Mouse (Mus musculus): Measurements from ENCODE around the gene Lcp1. TPM values are rescaled to one million over a fixed set of nuclear protein-coding genes. Genes with fewer than 3 reads are reported as not detected.

Lcp1 gene
- total and polyA plus RNA-seq, 3 experiments = 6.8 to 15.2 (median 14.3) TPM

- WGBS = 31% methylated on average over 1 of the region's 1 CpGs
- Histone ChIP-seq H3K36me3 (ENCODE audit: control insufficient read depth, insufficient read depth, low read length) (no peaks in the 10 kb centered on the region), H3K79me2 (replicated peaks; ENCODE audit: control insufficient read depth, insufficient read depth, low read length) (no peaks in the 10 kb centered on the region), H3K4me1 (ENCODE audit: control insufficient read depth, insufficient read depth, low read length) (no peaks in the 10 kb centered on the region; the same call in 1 of the 2 replicates), H3K4me3 (no peak overlapping the region), H3K27ac (peak overlapping the region; percentile 11), H3K27me3 (ENCODE audit: control insufficient read depth, insufficient read depth, low read length) (no peaks in the 10 kb centered on the region), H3K9ac (ENCODE audit: low read depth, low read length) (no peak overlapping the region)
- DNase-seq = no peak
- TF ChIP-seq CTCF (IDR thresholded peaks at IDR 0.05) (no peak), EP300 (IDR thresholded peaks at IDR 0.05; ENCODE audit: insufficient read depth, low read depth, low read length) (no peak), POLR2A (IDR thresholded peaks at IDR 0.05; ENCODE audit: insufficient read depth, low read depth, low read length) (no peak)
- intact Hi-C loops (cut with DNase I) = no loop called here
Observed at GRCm38 (mm10) chr14:75170546-75170945, 39.6 kb downstream of the Lcp1 start.

- no peaks in the 10 kb centered on the region for H3K79me2 ChIP-seq (replicated peaks; ENCODE audit: control insufficient read depth, insufficient read depth, low read length)
- no peak for DNase-seq
- H3K27me3 ChIP-seq (ENCODE audit: control insufficient read depth, insufficient read depth, low read length) = no peaks in the 10 kb centered on the region
- H3K9ac ChIP-seq (ENCODE audit: low read depth, low read length) = no peak overlapping the region
- H3K4me3 ChIP-seq = no peak overlapping the region
- H3K4me1 ChIP-seq (ENCODE audit: control insufficient read depth, insufficient read depth, low read length) = no peaks in the 10 kb centered on the region; the same call in none of the 2 replicates
- no peak for TF ChIP-seq POLR2A (IDR thresholded peaks at IDR 0.05; ENCODE audit: insufficient read depth, low read depth, low read length)
- no peak for TF ChIP-seq EP300 (IDR thresholded peaks at IDR 0.05; ENCODE audit: insufficient read depth, low read depth, low read length)
- no peak for TF ChIP-seq CTCF (IDR thresholded peaks at IDR 0.05)
- H3K36me3 ChIP-seq (ENCODE audit: control insufficient read depth, insufficient read depth, low read length) = no peaks in the 10 kb centered on the region
- intact Hi-C loops (cut with DNase I) = no loop called here
- WGBS = 93% methylated on average over 8 of the region's 8 CpGs
- H3K27ac ChIP-seq = no peak overlapping the region
Observed at GRCm38 (mm10) chr14:75174296-75174695, 43.4 kb downstream of the Lcp1 start.

- Histone ChIP-seq H3K36me3 (ENCODE audit: control insufficient read depth, insufficient read depth, low read length) (no peaks in the 10 kb centered on the region), H3K4me3 (no peak overlapping the region), H3K9ac (ENCODE audit: low read depth, low read length) (no peak overlapping the region), H3K79me2 (replicated peaks; ENCODE audit: control insufficient read depth, insufficient read depth, low read length) (no peaks in the 10 kb centered on the region), H3K27ac (no peak overlapping the region), H3K4me1 (ENCODE audit: control insufficient read depth, insufficient read depth, low read length) (no peaks in the 10 kb centered on the region; the same call in none of the 2 replicates), H3K27me3 (ENCODE audit: control insufficient read depth, insufficient read depth, low read length) (no peaks in the 10 kb centered on the region)
- no peak for DNase-seq
- intact Hi-C loops (cut with DNase I) = no loop called here
- TF ChIP-seq CTCF (IDR thresholded peaks at IDR 0.05) (no peak), EP300 (IDR thresholded peaks at IDR 0.05; ENCODE audit: insufficient read depth, low read depth, low read length) (no peak), POLR2A (IDR thresholded peaks at IDR 0.05; ENCODE audit: insufficient read depth, low read depth, low read length) (no peak)
- 84% methylated on average over 9 of the region's 9 CpGs for WGBS
Observed at GRCm38 (mm10) chr14:75174731-75175555, 44.0 kb downstream of the Lcp1 start.

GRCm38 (mm10) chr14:75175781-75176180, 44.9 kb downstream of the Lcp1 start:
- Histone ChIP-seq H3K9ac (ENCODE audit: low read depth, low read length) (no peak overlapping the region), H3K4me1 (ENCODE audit: control insufficient read depth, insufficient read depth, low read length) (no peaks in the 10 kb centered on the region; the same call in none of the 2 replicates), H3K79me2 (replicated peaks; ENCODE audit: control insufficient read depth, insufficient read depth, low read length) (no peaks in the 10 kb centered on the region), H3K4me3 (no peak overlapping the region), H3K27ac (no peak overlapping the region), H3K36me3 (ENCODE audit: control insufficient read depth, insufficient read depth, low read length) (no peaks in the 10 kb centered on the region), H3K27me3 (ENCODE audit: control insufficient read depth, insufficient read depth, low read length) (no peaks in the 10 kb centered on the region)
- intact Hi-C loops (cut with DNase I) = no loop called here
- WGBS = 47% methylated on average over 7 of the region's 7 CpGs
- DNase-seq = no peak
- TF ChIP-seq EP300 (IDR thresholded peaks at IDR 0.05; ENCODE audit: insufficient read depth, low read depth, low read length) (no peak), CTCF (IDR thresholded peaks at IDR 0.05) (no peak), POLR2A (IDR thresholded peaks at IDR 0.05; ENCODE audit: insufficient read depth, low read depth, low read length) (no peak)

GRCm38 (mm10) chr14:75176425-75177045, 45.6 kb downstream of the Lcp1 start:
- Histone ChIP-seq H3K79me2 (replicated peaks; ENCODE audit: control insufficient read depth, insufficient read depth, low read length) (no peaks in the 10 kb centered on the region), H3K4me1 (ENCODE audit: control insufficient read depth, insufficient read depth, low read length) (no peaks in the 10 kb centered on the region; the same call in 1 of the 2 replicates), H3K4me3 (no peak overlapping the region), H3K27me3 (ENCODE audit: control insufficient read depth, insufficient read depth, low read length) (no peaks in the 10 kb centered on the region), H3K9ac (ENCODE audit: low read depth, low read length) (no peak overlapping the region), H3K36me3 (ENCODE audit: control insufficient read depth, insufficient read depth, low read length) (no peaks in the 10 kb centered on the region), H3K27ac (0 out of 2 replicates have a peak overlapping the region, but pooled peaks have one; percentile 15)
- intact Hi-C loops (cut with DNase I) = no loop called here
- 44% methylated on average over 4 of the region's 4 CpGs for WGBS
- TF ChIP-seq POLR2A (IDR thresholded peaks at IDR 0.05; ENCODE audit: insufficient read depth, low read depth, low read length) (peak; percentile 42), CTCF (IDR thresholded peaks at IDR 0.05) (no peak), EP300 (IDR thresholded peaks at IDR 0.05; ENCODE audit: insufficient read depth, low read depth, low read length) (no peak)
- DNase-seq = peak; percentile 36 to 51

- TF ChIP-seq POLR2A (IDR thresholded peaks at IDR 0.05; ENCODE audit: insufficient read depth, low read depth, low read length) (no peak), CTCF (IDR thresholded peaks at IDR 0.05) (no peak), EP300 (IDR thresholded peaks at IDR 0.05; ENCODE audit: insufficient read depth, low read depth, low read length) (no peak)
- H3K36me3 ChIP-seq (ENCODE audit: control insufficient read depth, insufficient read depth, low read length) = no peaks in the 10 kb centered on the region
- H3K27me3 ChIP-seq (ENCODE audit: control insufficient read depth, insufficient read depth, low read length) = no peaks in the 10 kb centered on the region
- H3K27ac ChIP-seq = no peak overlapping the region
- intact Hi-C loops (cut with DNase I) = no loop called here
- no peak overlapping the region for H3K9ac ChIP-seq (ENCODE audit: low read depth, low read length)
- no peak for DNase-seq
- 76% methylated on average over 3 of the region's 3 CpGs for WGBS
- H3K79me2 ChIP-seq (replicated peaks; ENCODE audit: control insufficient read depth, insufficient read depth, low read length) = no peaks in the 10 kb centered on the region
- H3K4me1 ChIP-seq (ENCODE audit: control insufficient read depth, insufficient read depth, low read length) = no peaks in the 10 kb centered on the region; the same call in 1 of the 2 replicates
- no peak overlapping the region for H3K4me3 ChIP-seq
Observed at GRCm38 (mm10) chr14:75177400-75177799, 46.5 kb downstream of the Lcp1 start.

Measured in heart, adult 2 months (tissue).